Mouse (Mus musculus): ENCODE results near the gene Bola1. TPM values are rescaled to one million over a fixed set of nuclear protein-coding genes. Genes with fewer than 3 reads are reported as not detected.

Gene Bola1
- polyA plus RNA-seq, 1 experiment from 2014 or later: 51.6 TPM

DNA sequence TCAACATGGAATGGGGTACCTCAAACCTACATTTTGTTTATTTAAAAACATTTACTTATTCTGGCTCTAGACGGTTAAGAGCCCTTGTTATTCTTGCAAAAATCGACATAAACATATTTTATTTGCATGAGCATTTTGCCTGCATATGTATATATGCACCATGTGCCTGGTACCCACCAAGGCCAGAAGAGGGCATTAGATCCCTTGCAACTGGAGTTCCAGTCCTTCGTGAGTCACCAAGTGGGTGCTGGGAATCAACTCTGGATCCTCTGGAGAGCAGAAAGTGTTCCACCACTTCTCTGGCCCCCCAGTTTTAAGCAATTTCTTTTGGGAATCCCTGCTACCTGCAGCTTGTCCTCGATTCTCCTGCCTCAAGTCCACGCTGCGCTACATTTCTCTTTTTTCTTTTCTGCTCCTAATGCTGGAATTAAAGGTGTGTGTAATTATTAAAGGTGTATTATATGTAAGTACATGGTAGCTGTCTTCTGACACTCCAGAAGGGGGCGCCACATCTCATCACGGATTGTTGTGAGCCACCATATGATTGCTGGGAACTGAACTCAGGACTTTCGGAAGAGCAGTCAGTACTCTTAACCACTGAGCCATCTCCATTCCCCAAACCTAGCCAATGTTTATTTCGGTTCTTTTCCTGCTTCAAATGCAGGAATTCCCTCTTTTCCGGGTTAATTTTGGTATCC lies 23.7 kb downstream of the Bola1 start:
- ATAC-seq (ENCODE audit: low read depth): no peak
- no peak overlapping the region for H3K9ac ChIP-seq (ENCODE audit: low read length)
- 86% methylated on average over 11 of the region's 11 CpGs for WGBS
- H3K4me3 ChIP-seq (ENCODE audit: low read length): no peak overlapping the region
- H3K9me3 ChIP-seq (ENCODE audit: control insufficient read depth, low read length): no peaks in the 10 kb centered on the region
- H3K27me3 ChIP-seq (ENCODE audit: control insufficient read depth, insufficient read depth, low read depth, low read length): no peaks in the 10 kb centered on the region
- no peak overlapping the region for H3K4me2 ChIP-seq (ENCODE audit: low read depth, low read length)
- H3K36me3 ChIP-seq (ENCODE audit: control insufficient read depth, insufficient read depth, low read length): no peaks in the 10 kb centered on the region
- H3K4me1 ChIP-seq (replicated peaks; ENCODE audit: control insufficient read depth, insufficient read depth, low read length): peaks cover 13% of the 10 kb centered on the region; the same call in 1 of the 2 replicates
- H3K27ac ChIP-seq (ENCODE audit: low read length): no peak overlapping the region

DNA sequence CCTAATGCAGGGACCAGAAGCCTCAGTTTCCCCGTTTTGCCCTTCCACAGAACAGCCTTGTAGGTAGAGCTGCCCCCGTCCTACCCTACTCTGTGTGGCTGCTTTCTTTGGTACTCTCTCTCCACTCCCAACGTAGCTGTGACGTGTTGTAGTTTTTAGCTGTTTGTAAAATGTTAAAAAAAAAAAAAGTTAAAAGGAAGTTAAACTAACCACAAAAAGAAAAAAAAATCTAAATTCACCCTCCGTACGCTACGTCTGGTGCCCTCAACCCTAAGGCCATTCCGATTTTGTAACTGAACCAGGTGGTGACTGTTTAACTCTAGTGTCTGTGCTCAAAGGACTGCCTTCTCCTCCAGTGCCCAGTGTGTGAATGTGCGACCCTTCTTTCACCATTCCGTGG lies 24.5 kb downstream of the Bola1 start:
- peaks cover 13% of the 10 kb centered on the region; the same call in 1 of the 2 replicates for H3K4me1 ChIP-seq (replicated peaks; ENCODE audit: control insufficient read depth, insufficient read depth, low read length)
- ATAC-seq (ENCODE audit: low read depth): no peak
- no peak overlapping the region for H3K4me2 ChIP-seq (ENCODE audit: low read depth, low read length)
- no peak overlapping the region for H3K9ac ChIP-seq (ENCODE audit: low read length)
- H3K9me3 ChIP-seq (ENCODE audit: control insufficient read depth, low read length): no peaks in the 10 kb centered on the region
- no peak overlapping the region for H3K27ac ChIP-seq (ENCODE audit: low read length)
- no peak overlapping the region for H3K4me3 ChIP-seq (ENCODE audit: low read length)
- whole genome bisulfite sequencing: 80% methylated on average over 10 of the region's 10 CpGs
- H3K27me3 ChIP-seq (ENCODE audit: control insufficient read depth, insufficient read depth, low read depth, low read length): no peaks in the 10 kb centered on the region
- H3K36me3 ChIP-seq (ENCODE audit: control insufficient read depth, insufficient read depth, low read length): no peaks in the 10 kb centered on the region

DNA sequence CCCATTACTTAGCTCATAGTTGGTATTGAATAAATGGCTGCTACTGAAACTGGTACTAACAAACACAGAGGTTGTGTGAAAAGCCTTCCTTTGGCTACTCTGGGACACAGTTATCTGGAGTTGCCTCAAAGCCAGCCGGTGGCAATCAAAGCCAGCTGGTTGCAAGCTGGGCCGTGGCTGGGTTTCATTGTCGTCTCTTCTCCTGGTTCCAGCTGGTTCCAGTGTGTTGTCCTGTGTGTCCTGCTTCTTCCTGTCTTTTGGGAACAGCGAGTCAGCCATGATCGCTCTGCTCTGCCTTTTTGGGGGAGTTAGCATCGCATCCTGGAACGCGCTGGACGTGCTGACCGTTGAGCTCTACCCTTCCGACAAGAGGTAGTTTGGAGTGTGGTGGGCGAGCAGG lies 26.5 kb downstream of the Bola1 start:
- peaks cover 10% of the 10 kb centered on the region; the same call in 1 of the 2 replicates for H3K4me1 ChIP-seq (replicated peaks; ENCODE audit: control insufficient read depth, insufficient read depth, low read length)
- 59% methylated on average over 12 of the region's 12 CpGs for WGBS
- no peak overlapping the region for H3K4me3 ChIP-seq (ENCODE audit: low read length)
- H3K9me3 ChIP-seq (ENCODE audit: control insufficient read depth, low read length): no peaks in the 10 kb centered on the region
- ATAC-seq (ENCODE audit: low read depth): no peak
- no peak overlapping the region for H3K4me2 ChIP-seq (ENCODE audit: low read depth, low read length)
- H3K36me3 ChIP-seq (ENCODE audit: control insufficient read depth, insufficient read depth, low read length): no peaks in the 10 kb centered on the region
- no peaks in the 10 kb centered on the region for H3K27me3 ChIP-seq (ENCODE audit: control insufficient read depth, insufficient read depth, low read depth, low read length)
- no peak overlapping the region for H3K9ac ChIP-seq (ENCODE audit: low read length)
- no peak overlapping the region for H3K27ac ChIP-seq (ENCODE audit: low read length)

DNA sequence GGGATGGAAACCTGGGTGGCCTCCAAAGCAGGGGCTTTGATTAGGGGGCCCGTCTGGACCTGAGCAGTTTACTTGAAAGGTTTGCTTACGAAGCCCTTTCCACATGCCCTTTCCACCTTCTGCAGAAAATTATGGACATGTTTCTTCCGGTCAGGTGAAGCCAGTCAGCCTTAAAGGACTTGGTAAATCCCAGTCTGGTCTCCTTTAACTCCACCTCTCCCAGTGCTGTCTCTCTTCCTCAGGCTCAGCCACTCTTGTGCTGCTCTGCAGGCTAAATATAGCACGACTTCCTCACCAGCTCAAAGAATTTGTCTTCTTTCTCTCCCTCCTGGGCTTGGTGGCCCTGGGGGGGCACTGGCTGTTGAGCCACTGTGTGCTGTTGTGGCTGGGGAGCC lies 37.1 kb downstream of the Bola1 start:
- peak overlapping the region; percentile 83 for H3K4me2 ChIP-seq (ENCODE audit: low read depth, low read length)
- H3K27ac ChIP-seq (ENCODE audit: low read length): peak overlapping the region; percentile 13; the same call in 1 of the 2 replicates
- H3K9me3 ChIP-seq (ENCODE audit: control insufficient read depth, low read length): no peaks in the 10 kb centered on the region
- H3K36me3 ChIP-seq (ENCODE audit: control insufficient read depth, insufficient read depth, low read length): peaks cover 11% of the 10 kb centered on the region
- peak overlapping the region; percentile 41; the same call in 1 of the 2 replicates for H3K9ac ChIP-seq (ENCODE audit: low read length)
- no peak for ATAC-seq (ENCODE audit: low read depth)
- H3K4me1 ChIP-seq (replicated peaks; ENCODE audit: control insufficient read depth, insufficient read depth, low read length): peaks cover 17% of the 10 kb centered on the region
- H3K4me3 ChIP-seq (ENCODE audit: low read length): peak overlapping the region; percentile 58; the same call in 1 of the 2 replicates
- WGBS: 16% methylated on average over 4 of the region's 4 CpGs
- H3K27me3 ChIP-seq (ENCODE audit: control insufficient read depth, insufficient read depth, low read depth, low read length): no peaks in the 10 kb centered on the region

DNA sequence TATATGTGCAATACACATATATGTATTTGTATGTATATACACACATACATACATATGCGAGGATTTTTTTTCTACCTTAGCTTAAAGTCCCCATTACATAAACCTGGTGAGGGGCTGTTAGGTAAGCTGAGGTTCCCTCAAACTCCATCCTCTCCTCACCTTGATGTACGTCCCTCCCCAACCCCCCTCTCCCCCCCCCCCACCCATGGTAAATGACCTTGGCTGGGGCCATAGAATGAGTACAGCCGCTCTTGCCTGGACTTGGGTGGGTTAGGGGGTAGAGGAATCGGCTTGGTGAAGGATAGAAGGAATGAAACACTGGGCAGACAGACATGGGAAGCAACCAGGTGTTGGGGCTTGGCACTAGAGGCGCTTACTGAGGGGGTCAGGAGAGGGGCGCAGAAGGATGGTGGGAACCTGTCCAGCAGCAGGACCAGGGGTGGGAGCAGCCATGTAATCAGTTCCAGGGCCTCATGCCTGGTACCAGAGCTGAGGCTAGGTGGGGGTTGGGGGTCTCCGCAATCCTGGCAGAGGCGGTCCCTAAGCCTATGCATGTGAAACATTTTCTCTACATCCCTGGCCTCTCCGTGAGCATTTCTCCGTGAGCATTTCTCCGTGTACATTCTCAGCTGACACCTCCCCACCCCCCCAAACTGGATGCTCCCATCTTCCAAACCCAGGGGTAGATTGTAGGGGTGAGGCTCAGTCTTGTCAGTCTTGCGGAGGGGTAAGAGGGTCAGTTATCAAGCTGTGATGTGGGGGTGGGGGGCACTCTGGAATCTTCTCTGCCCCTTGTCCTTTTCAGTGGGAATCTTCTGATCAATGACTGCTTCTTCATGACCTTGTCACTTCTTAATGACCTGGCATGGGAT lies 37.8 kb downstream of the Bola1 start:
- Histone ChIP-seq H3K4me3 (ENCODE audit: low read length) (peak overlapping the region; percentile 58), H3K9ac (ENCODE audit: low read length) (peak overlapping the region; percentile 28; the same call in 1 of the 2 replicates), H3K27me3 (ENCODE audit: control insufficient read depth, insufficient read depth, low read depth, low read length) (no peaks in the 10 kb centered on the region), H3K36me3 (ENCODE audit: control insufficient read depth, insufficient read depth, low read length) (peaks cover 14% of the 10 kb centered on the region), H3K27ac (ENCODE audit: low read length) (no peak overlapping the region), H3K4me1 (replicated peaks; ENCODE audit: control insufficient read depth, insufficient read depth, low read length) (peaks cover 17% of the 10 kb centered on the region), H3K4me2 (ENCODE audit: low read depth, low read length) (peak overlapping the region; percentile 83), H3K9me3 (ENCODE audit: control insufficient read depth, low read length) (no peaks in the 10 kb centered on the region)
- ATAC-seq (ENCODE audit: low read depth): peak; percentile 21
- 32% methylated on average over 12 of the region's 12 CpGs for WGBS

DNA sequence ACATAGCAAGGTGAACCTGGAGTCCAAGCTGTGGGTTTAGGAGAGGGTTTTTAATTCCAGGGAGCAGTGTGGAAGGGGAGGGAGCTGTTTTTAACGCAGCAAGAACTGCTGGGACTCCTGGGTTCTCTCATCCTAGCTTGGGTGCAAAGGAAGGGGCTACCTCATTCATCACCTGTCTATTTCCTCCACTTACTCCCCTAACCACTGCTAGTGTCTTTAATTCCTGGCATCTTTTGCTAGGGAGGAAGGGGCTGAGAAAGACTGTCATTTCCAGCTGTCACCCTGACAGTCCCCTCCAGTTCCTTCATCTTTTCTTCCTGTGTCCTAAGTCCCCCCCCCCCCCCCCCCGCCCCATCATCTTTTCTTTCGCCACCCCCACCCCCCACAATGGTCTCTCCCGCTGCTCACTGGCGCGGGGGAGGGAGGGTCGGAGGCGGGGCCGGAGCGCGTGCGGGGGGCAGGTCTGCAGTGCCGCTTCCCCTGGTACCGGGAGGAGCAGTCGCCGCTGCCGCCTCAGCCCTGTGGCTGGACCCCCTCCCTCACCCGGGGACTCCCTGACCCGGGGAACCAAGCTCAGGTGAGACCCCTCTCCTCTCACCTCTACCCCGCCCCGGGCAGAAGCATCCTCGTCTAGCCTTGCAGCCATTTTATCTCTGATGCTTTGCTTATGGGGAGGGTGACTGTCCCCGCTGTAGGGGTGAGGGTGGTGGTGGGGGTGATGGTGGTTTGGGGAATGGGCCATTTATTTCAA lies 38.6 kb downstream of the Bola1 start, which contains the start of gene Sv2a:
TSS of gene Sv2a (plus strand) at position 425 of the 751 bp plus-strand sequence.
- peak within 1 kb of the TSS; percentile 83 for H3K4me2 ChIP-seq (ENCODE audit: low read depth, low read length)
- H3K4me3 ChIP-seq (ENCODE audit: low read length): peak within 1 kb of the TSS; percentile 58
- no peak within 1 kb of the TSS for H3K27ac ChIP-seq (ENCODE audit: low read length)
- H3K9me3 ChIP-seq (ENCODE audit: control insufficient read depth, low read length): no peaks in the 10 kb centered on the region
- peaks cover 23% of the 10 kb centered on the region for H3K36me3 ChIP-seq (ENCODE audit: control insufficient read depth, insufficient read depth, low read length)
- H3K27me3 ChIP-seq (ENCODE audit: control insufficient read depth, insufficient read depth, low read depth, low read length): no peaks in the 10 kb centered on the region
- peak within 1 kb of the TSS; percentile 70 for H3K9ac ChIP-seq (ENCODE audit: low read length)
- H3K4me1 ChIP-seq (replicated peaks; ENCODE audit: control insufficient read depth, insufficient read depth, low read length): peaks cover 17% of the 10 kb centered on the region
- ATAC-seq (ENCODE audit: low read depth): peak; percentile 64; the same call in 1 of the 2 replicates
- WGBS: under 1% methylated on average over 18 of the region's 23 CpGs

DNA sequence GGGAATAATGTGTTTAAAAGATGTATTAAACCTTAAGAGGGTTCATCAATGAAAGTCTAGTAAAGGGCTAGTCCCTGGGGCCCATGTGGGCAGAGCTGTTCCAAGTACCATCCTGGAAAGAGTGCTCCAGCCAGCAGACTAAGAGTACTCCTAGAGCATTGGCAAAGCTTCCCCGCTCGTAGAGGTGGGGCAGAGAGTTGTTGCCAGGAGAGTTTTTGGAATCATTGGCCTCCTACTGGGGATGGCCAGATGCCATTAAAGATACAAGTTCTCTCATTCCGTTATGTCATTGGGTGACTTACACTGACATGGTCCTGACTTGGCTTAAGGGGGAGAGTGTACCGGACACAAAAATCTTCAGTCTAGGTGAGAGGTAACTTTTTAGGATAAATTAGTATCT lies 40.0 kb downstream of the Bola1 start:
- Histone ChIP-seq H3K4me2 (ENCODE audit: low read depth, low read length) (no peak overlapping the region), H3K9me3 (ENCODE audit: control insufficient read depth, low read length) (no peaks in the 10 kb centered on the region), H3K4me1 (replicated peaks; ENCODE audit: control insufficient read depth, insufficient read depth, low read length) (peaks cover 19% of the 10 kb centered on the region), H3K27me3 (ENCODE audit: control insufficient read depth, insufficient read depth, low read depth, low read length) (no peaks in the 10 kb centered on the region), H3K36me3 (ENCODE audit: control insufficient read depth, insufficient read depth, low read length) (peaks cover 32% of the 10 kb centered on the region), H3K9ac (ENCODE audit: low read length) (no peak overlapping the region), H3K27ac (ENCODE audit: low read length) (no peak overlapping the region), H3K4me3 (ENCODE audit: low read length) (no peak overlapping the region)
- ATAC-seq (ENCODE audit: low read depth): no peak
- 49% methylated on average over 4 of the region's 4 CpGs for WGBS

DNA sequence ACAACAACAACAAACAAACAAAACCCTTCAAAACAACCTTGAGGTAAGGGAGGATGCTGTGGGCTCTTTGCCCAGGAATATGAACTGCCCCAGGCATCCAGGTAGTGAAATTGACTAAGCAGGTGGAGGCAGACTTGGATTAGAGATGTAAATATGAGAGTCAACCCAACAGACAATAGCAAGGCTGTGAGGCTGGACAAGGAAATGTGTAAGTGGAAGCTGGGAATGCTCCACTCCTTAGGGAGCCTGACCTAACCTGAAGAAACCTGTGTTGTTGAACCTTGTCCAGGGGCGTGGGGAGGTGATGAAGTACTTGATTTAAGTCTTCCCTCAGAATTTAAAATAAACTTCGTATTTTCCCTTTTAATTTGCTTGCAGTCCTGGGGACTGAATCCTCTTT lies 40.6 kb downstream of the Bola1 start:
- no peaks in the 10 kb centered on the region for H3K9me3 ChIP-seq (ENCODE audit: control insufficient read depth, low read length)
- 75% methylated on average over 2 of the region's 2 CpGs for WGBS
- H3K36me3 ChIP-seq (ENCODE audit: control insufficient read depth, insufficient read depth, low read length): peaks cover 36% of the 10 kb centered on the region
- no peak overlapping the region for H3K9ac ChIP-seq (ENCODE audit: low read length)
- no peaks in the 10 kb centered on the region for H3K27me3 ChIP-seq (ENCODE audit: control insufficient read depth, insufficient read depth, low read depth, low read length)
- H3K4me2 ChIP-seq (ENCODE audit: low read depth, low read length): no peak overlapping the region
- H3K27ac ChIP-seq (ENCODE audit: low read length): no peak overlapping the region
- peaks cover 23% of the 10 kb centered on the region for H3K4me1 ChIP-seq (replicated peaks; ENCODE audit: control insufficient read depth, insufficient read depth, low read length)
- no peak for ATAC-seq (ENCODE audit: low read depth)
- H3K4me3 ChIP-seq (ENCODE audit: low read length): no peak overlapping the region
